Mouse (Mus musculus): Measurements from ENCODE around the gene Sowahc.

Gene Sowahc

GRCm38 (mm10) chr10:59256533-59256932, 34.8 kb downstream of the Sowahc start:
- DNase-seq: no peak

- DNase-seq: no peak
Observed at GRCm38 (mm10) chr10:59259572-59259971, 37.8 kb downstream of the Sowahc start.

GRCm38 (mm10) chr10:59261603-59262002, 39.9 kb downstream of the Sowahc start:
- no peak for DNase-seq

GRCm38 (mm10) chr10:59262021-59262420, 40.3 kb downstream of the Sowahc start:
- DNase-seq: no peak

GRCm38 (mm10) chr10:59262979-59263378, 41.2 kb downstream of the Sowahc start:
- no peak for DNase-seq

GRCm38 (mm10) chr10:59265067-59265466, 43.3 kb downstream of the Sowahc start:
- no peak for DNase-seq

GRCm38 (mm10) chr10:59265674-59266073, 43.9 kb downstream of the Sowahc start:
- no peak for DNase-seq

- DNase-seq: peak; percentile 18 to 62
Observed at GRCm38 (mm10) chr10:59266097-59266496, 44.3 kb downstream of the Sowahc start.

- no peak for DNase-seq
Observed at GRCm38 (mm10) chr10:59267275-59267674, 45.5 kb downstream of the Sowahc start.

GRCm38 (mm10) chr10:59268109-59268508, 46.4 kb downstream of the Sowahc start:
- no peak for DNase-seq

- DNase-seq: peak in 1 of 2 experiments; percentile 50
Observed at GRCm38 (mm10) chr10:59268754-59269153, 47.0 kb downstream of the Sowahc start.

- no peak for DNase-seq
Observed at GRCm38 (mm10) chr10:59275745-59276144, 54.0 kb downstream of the Sowahc start.
